Mouse (Mus musculus): ENCODE measurements around the gene Nfatc3. TPM values are rescaled to one million over a fixed set of nuclear protein-coding genes. Genes with fewer than 3 reads are reported as not detected.

Nfatc3 gene
- polyA plus RNA-seq, 1 experiment from 2014 or later, result 2.5 TPM

- Histone ChIP-seq H3K27ac (replicated peaks) (no peak overlapping the region), H3K4me3 (ENCODE audit: low read depth, low read length) (no peak overlapping the region), H3K36me3 (ENCODE audit: control insufficient read depth, insufficient read depth, low read length) (peaks cover 3% of the 10 kb centered on the region), H3K4me2 (replicated peaks; ENCODE audit: low read depth) (no peak overlapping the region), H3K9ac (ENCODE audit: low read length) (no peak overlapping the region), H3K9me3 (ENCODE audit: control insufficient read depth, low read length) (no peaks in the 10 kb centered on the region), H3K4me1 (replicated peaks; ENCODE audit: control insufficient read depth, insufficient read depth) (no peaks in the 10 kb centered on the region), H3K27me3 (ENCODE audit: control insufficient read depth, insufficient read depth, low read length) (no peaks in the 10 kb centered on the region)
- DNase-seq (ENCODE audit: low spot score) (no peak), ATAC-seq (ENCODE audit: low FRiP score, low TSS enrichment) (no peak)
- WGBS, result 84% methylated on average over 7 of the region's 7 CpGs
- TF ChIP-seq EP300 (optimal IDR thresholded peaks at IDR 0.05) (no peak), CTCF (IDR thresholded peaks at IDR 0.05; ENCODE audit: low read depth) (no peak)
Measured at GRCm38 (mm10) chr8:106017130-106017529, 41.5 kb upstream of the Nfatc3 start.

- H3K9me3 ChIP-seq (ENCODE audit: control insufficient read depth, low read length), result no peaks in the 10 kb centered on the region
- H3K27me3 ChIP-seq (ENCODE audit: control insufficient read depth, insufficient read depth, low read length), result no peaks in the 10 kb centered on the region
- no peaks in the 10 kb centered on the region for H3K4me1 ChIP-seq (replicated peaks; ENCODE audit: control insufficient read depth, insufficient read depth)
- H3K4me2 ChIP-seq (replicated peaks; ENCODE audit: low read depth), result no peak overlapping the region
- TF ChIP-seq CTCF (IDR thresholded peaks at IDR 0.05; ENCODE audit: low read depth) (no peak), EP300 (optimal IDR thresholded peaks at IDR 0.05) (no peak)
- H3K4me3 ChIP-seq (ENCODE audit: low read depth, low read length), result no peak overlapping the region
- H3K27ac ChIP-seq (replicated peaks), result no peak overlapping the region
- no peak overlapping the region for H3K9ac ChIP-seq (ENCODE audit: low read length)
- WGBS, result 82% methylated on average over 3 of the region's 3 CpGs
- H3K36me3 ChIP-seq (ENCODE audit: control insufficient read depth, insufficient read depth, low read length), result peaks cover 3% of the 10 kb centered on the region
- DNase-seq (ENCODE audit: low spot score) (no peak), ATAC-seq (ENCODE audit: low FRiP score, low TSS enrichment) (no peak)
Measured at GRCm38 (mm10) chr8:106018039-106018438, 40.6 kb upstream of the Nfatc3 start.

- Histone ChIP-seq H3K9me3 (ENCODE audit: control insufficient read depth, low read length) (no peaks in the 10 kb centered on the region), H3K27me3 (ENCODE audit: control insufficient read depth, insufficient read depth, low read length) (no peaks in the 10 kb centered on the region), H3K4me3 (ENCODE audit: low read depth, low read length) (no peak overlapping the region), H3K36me3 (ENCODE audit: control insufficient read depth, insufficient read depth, low read length) (no peaks in the 10 kb centered on the region), H3K4me1 (replicated peaks; ENCODE audit: control insufficient read depth, insufficient read depth) (no peaks in the 10 kb centered on the region), H3K4me2 (replicated peaks; ENCODE audit: low read depth) (no peak overlapping the region), H3K27ac (replicated peaks) (no peak overlapping the region), H3K9ac (ENCODE audit: low read length) (no peak overlapping the region)
- peak; percentile 79 for DNase-seq (ENCODE audit: low spot score)
- ATAC-seq (ENCODE audit: low FRiP score, low TSS enrichment), result 0 out of 2 replicates have a peak, but pooled peaks have one; percentile 60
- TF ChIP-seq CTCF (IDR thresholded peaks at IDR 0.05; ENCODE audit: low read depth) (peak; percentile 98), EP300 (optimal IDR thresholded peaks at IDR 0.05) (no peak)
Measured at GRCm38 (mm10) chr8:106022483-106022882, 36.2 kb upstream of the Nfatc3 start.

GRCm38 (mm10) chr8:106038721-106039120 is 19.9 kb upstream of the Nfatc3 start:
- H3K4me2 ChIP-seq (replicated peaks; ENCODE audit: low read depth), result no peak overlapping the region
- H3K4me1 ChIP-seq (replicated peaks; ENCODE audit: control insufficient read depth, insufficient read depth), result no peaks in the 10 kb centered on the region
- WGBS, result 81% methylated on average over 10 of the region's 10 CpGs
- no peaks in the 10 kb centered on the region for H3K36me3 ChIP-seq (ENCODE audit: control insufficient read depth, insufficient read depth, low read length)
- peak; percentile 47; the same call in 1 of the 2 replicates for ATAC-seq (ENCODE audit: low FRiP score, low TSS enrichment)
- no peak overlapping the region for H3K4me3 ChIP-seq (ENCODE audit: low read depth, low read length)
- no peak for TF ChIP-seq EP300 (optimal IDR thresholded peaks at IDR 0.05)
- no peak for TF ChIP-seq CTCF (IDR thresholded peaks at IDR 0.05; ENCODE audit: low read depth)
- no peak for DNase-seq (ENCODE audit: low spot score)
- H3K27me3 ChIP-seq (ENCODE audit: control insufficient read depth, insufficient read depth, low read length), result no peaks in the 10 kb centered on the region
- no peak overlapping the region for H3K27ac ChIP-seq (replicated peaks)
- no peaks in the 10 kb centered on the region for H3K9me3 ChIP-seq (ENCODE audit: control insufficient read depth, low read length)
- no peak overlapping the region for H3K9ac ChIP-seq (ENCODE audit: low read length)

GRCm38 (mm10) chr8:106039605-106040004 is 19.0 kb upstream of the Nfatc3 start:
- Histone ChIP-seq H3K9me3 (ENCODE audit: control insufficient read depth, low read length) (no peaks in the 10 kb centered on the region), H3K4me1 (replicated peaks; ENCODE audit: control insufficient read depth, insufficient read depth) (no peaks in the 10 kb centered on the region), H3K27me3 (ENCODE audit: control insufficient read depth, insufficient read depth, low read length) (no peaks in the 10 kb centered on the region), H3K27ac (replicated peaks) (no peak overlapping the region), H3K4me3 (ENCODE audit: low read depth, low read length) (no peak overlapping the region), H3K9ac (ENCODE audit: low read length) (no peak overlapping the region), H3K36me3 (ENCODE audit: control insufficient read depth, insufficient read depth, low read length) (no peaks in the 10 kb centered on the region), H3K4me2 (replicated peaks; ENCODE audit: low read depth) (no peak overlapping the region)
- DNase-seq (ENCODE audit: low spot score), result no peak
- TF ChIP-seq EP300 (optimal IDR thresholded peaks at IDR 0.05) (no peak), CTCF (IDR thresholded peaks at IDR 0.05; ENCODE audit: low read depth) (no peak)
- WGBS, result 86% methylated on average over 4 of the region's 4 CpGs
- no peak for ATAC-seq (ENCODE audit: low FRiP score, low TSS enrichment)

- TF ChIP-seq CTCF (IDR thresholded peaks at IDR 0.05; ENCODE audit: low read depth) (peak; percentile 21; the same call in 1 of the 2 replicates), EP300 (optimal IDR thresholded peaks at IDR 0.05) (no peak)
- no peak overlapping the region for H3K9ac ChIP-seq (ENCODE audit: low read length)
- no peaks in the 10 kb centered on the region for H3K27me3 ChIP-seq (ENCODE audit: control insufficient read depth, insufficient read depth, low read length)
- DNase-seq (ENCODE audit: low spot score) (no peak), ATAC-seq (ENCODE audit: low FRiP score, low TSS enrichment) (no peak)
- no peaks in the 10 kb centered on the region for H3K9me3 ChIP-seq (ENCODE audit: control insufficient read depth, low read length)
- H3K27ac ChIP-seq (replicated peaks), result no peak overlapping the region
- no peaks in the 10 kb centered on the region for H3K4me1 ChIP-seq (replicated peaks; ENCODE audit: control insufficient read depth, insufficient read depth)
- no peak overlapping the region for H3K4me3 ChIP-seq (ENCODE audit: low read depth, low read length)
- 63% methylated on average over 4 of the region's 4 CpGs for WGBS
- no peak overlapping the region for H3K4me2 ChIP-seq (replicated peaks; ENCODE audit: low read depth)
- H3K36me3 ChIP-seq (ENCODE audit: control insufficient read depth, insufficient read depth, low read length), result no peaks in the 10 kb centered on the region
Measured at GRCm38 (mm10) chr8:106040218-106040617, 18.4 kb upstream of the Nfatc3 start.

All from stomach, postnatal 0 days (tissue).